In genomic region chr7:118503844-118504243, GRCm38 (mm10) we compare ENCODE assay signal across 18 mouse cellular contexts. TPM values are rescaled to one million over a fixed set of nuclear protein-coding genes. Genes with fewer than 3 reads are reported as not detected.
DNase-seq lines count a peak whose midpoint lies in the region; ATAC-seq and TF ChIP-seq lines count a peak whose summit lies in the region.
"Had no signal": no experiment of that assay in that cellular context is flagged by ENCODE, and none has a peak within 500 bp of the region (broad histone marks: within the 10 kb centered on the region; RNA-seq: fewer than 3 reads in every experiment).

No protein-coding gene starts in this region.

- H3K4me3 ChIP-seq in heart, adult 2 months, result no peak overlapping the region
- H3K4me3 ChIP-seq in heart, embryonic 11.5 days (ENCODE audit: low read depth, low read length), result no peak overlapping the region
- no peak overlapping the region for H3K4me3 ChIP-seq in limb, embryonic 14.5 days (replicated peaks; ENCODE audit: low read length)
- no peak overlapping the region for H3K4me3 ChIP-seq in limb, embryonic 10.5 days
- H3K4me3 ChIP-seq in myocyte, result no peak overlapping the region
- H3K4me3 ChIP-seq: forebrain, embryonic 15.5 days; heart, embryonic 13.5 days; hindbrain, embryonic 13.5 days had no signal

- H3K79me2 ChIP-seq in heart, adult 2 months (replicated peaks; ENCODE audit: control insufficient read depth, insufficient read depth, low read length), result no peaks in the 10 kb centered on the region
- no peaks in the 10 kb centered on the region for H3K79me2 ChIP-seq in myocyte (ENCODE audit: control insufficient read depth, insufficient read depth)

- no peak for TF ChIP-seq EP300 in heart, adult 2 months (IDR thresholded peaks at IDR 0.05; ENCODE audit: insufficient read depth, low read depth, low read length)

- H3K27me3 ChIP-seq in heart, adult 2 months (ENCODE audit: control insufficient read depth, insufficient read depth, low read length), result no peaks in the 10 kb centered on the region; the same call in 1 of the 2 replicates
- H3K27me3 ChIP-seq in heart, embryonic 11.5 days (ENCODE audit: control insufficient read depth, insufficient read depth, low read length), result no peaks in the 10 kb centered on the region
- no peaks in the 10 kb centered on the region for H3K27me3 ChIP-seq in limb, embryonic 14.5 days (ENCODE audit: control insufficient read depth, insufficient read depth, low read length)
- no peaks in the 10 kb centered on the region for H3K27me3 ChIP-seq in limb, embryonic 10.5 days (ENCODE audit: low read depth, poor library complexity, severe bottlenecking)
- no peaks in the 10 kb centered on the region for H3K27me3 ChIP-seq in myocyte (ENCODE audit: control insufficient read depth, insufficient read depth, insufficient read length)
- H3K27me3 ChIP-seq: forebrain, embryonic 15.5 days; heart, embryonic 13.5 days had no signal

- DNase-seq in heart, adult 2 months, result peak in 1 of 2 experiments; percentile 21
- DNase-seq in limb, embryonic 14.5 days (ENCODE audit: low spot score), result peak; percentile 37
- no peak for DNase-seq in limb, embryonic 10.5 days (ENCODE audit: low spot score)
- peak; percentile 45 for DNase-seq in 3T3-L1 (ENCODE audit: low read depth, low spot score)
- DNase-seq: adrenal gland, adult 8-10 months; adrenal gland, postnatal 36 days; cerebellum, adult 2 months; cerebellum, postnatal 10 days; gastrocnemius, postnatal 36 days had no signal

- ATAC-seq in heart, embryonic 11.5 days (replicated peaks; ENCODE audit: insufficient number of reproducible peaks, low FRiP score, low TSS enrichment), result no peak
- peak; percentile 75; the same call in 1 of the 2 replicates for ATAC-seq in limb, embryonic 14.5 days (ENCODE audit: low FRiP score, low read depth)
- ATAC-seq: CD4-positive, CD25-positive, alpha-beta regulatory T cell, adult 4 months; forebrain, embryonic 15.5 days; hindbrain, postnatal 0 days had no signal

- no peak overlapping the region for H3ac ChIP-seq in myocyte (ENCODE audit: control insufficient read depth, insufficient read length)

- no peak for TF ChIP-seq CTCF in heart, adult 2 months (IDR thresholded peaks at IDR 0.05)

- TF ChIP-seq POLR2A in heart, adult 2 months (IDR thresholded peaks at IDR 0.05; ENCODE audit: insufficient read depth, low read depth, low read length), result no peak
- no peak for TF ChIP-seq POLR2A in limb, embryonic 14.5 days (IDR thresholded peaks at IDR 0.05; ENCODE audit: borderline replicate concordance, extremely low read depth, insufficient read depth, insufficient read length)
- no peak for TF ChIP-seq POLR2A in myocyte (IDR thresholded peaks at IDR 0.05; ENCODE audit: insufficient read length, low read depth)

- H3K9ac ChIP-seq in heart, adult 2 months (ENCODE audit: low read depth, low read length), result no peak overlapping the region
- H3K9ac ChIP-seq in heart, embryonic 11.5 days (ENCODE audit: low read depth, low read length), result no peak overlapping the region
- H3K9ac ChIP-seq in limb, embryonic 14.5 days (ENCODE audit: low read depth, low read length, severe bottlenecking), result no peak overlapping the region
- H3K9ac ChIP-seq: forebrain, embryonic 15.5 days; heart, embryonic 13.5 days; hindbrain, embryonic 13.5 days had no signal

- intact Hi-C loops in heart, adult 2 months (cut with DNase I), result no loop called here

- no peak overlapping the region for H3K4me2 ChIP-seq in heart, embryonic 11.5 days
- H3K4me2 ChIP-seq in limb, embryonic 14.5 days (replicated peaks; ENCODE audit: low read depth, low read length, severe bottlenecking), result no peak overlapping the region
- peak overlapping the region; percentile 4 for H3K4me2 ChIP-seq in myocyte (ENCODE audit: low read depth)
- H3K4me2 ChIP-seq: forebrain, embryonic 15.5 days; heart, embryonic 13.5 days; hindbrain, embryonic 13.5 days had no signal

- peaks cover 5% of the 10 kb centered on the region for H3K4me1 ChIP-seq in heart, adult 2 months (ENCODE audit: control insufficient read depth, insufficient read depth, low read length)
- H3K4me1 ChIP-seq in heart, embryonic 11.5 days (ENCODE audit: control insufficient read depth, insufficient read depth, low read length), result no peaks in the 10 kb centered on the region; the same call in 1 of the 2 replicates
- no peaks in the 10 kb centered on the region for H3K4me1 ChIP-seq in limb, embryonic 14.5 days (ENCODE audit: control insufficient read depth, insufficient read depth, low read length)
- no peaks in the 10 kb centered on the region for H3K4me1 ChIP-seq in limb, embryonic 10.5 days
- H3K4me1 ChIP-seq: forebrain, embryonic 15.5 days; hindbrain, embryonic 13.5 days had no signal

- H3K36me3 ChIP-seq in heart, adult 2 months (ENCODE audit: control insufficient read depth, insufficient read depth, low read length), result no peaks in the 10 kb centered on the region
- H3K36me3 ChIP-seq in heart, embryonic 11.5 days (ENCODE audit: control insufficient read depth, insufficient read depth, low read length), result no peaks in the 10 kb centered on the region
- H3K36me3 ChIP-seq in limb, embryonic 14.5 days (ENCODE audit: control insufficient read depth, insufficient read depth, low read length), result no peaks in the 10 kb centered on the region
- no peaks in the 10 kb centered on the region for H3K36me3 ChIP-seq in limb, embryonic 10.5 days
- no peaks in the 10 kb centered on the region for H3K36me3 ChIP-seq in myocyte (ENCODE audit: control insufficient read depth, insufficient read depth)
- H3K36me3 ChIP-seq: forebrain, embryonic 15.5 days; G1E; heart, embryonic 13.5 days; hindbrain, embryonic 13.5 days had no signal

- peak overlapping the region; percentile 38 for H3K27ac ChIP-seq in heart, adult 2 months
- no peak overlapping the region for H3K27ac ChIP-seq in heart, embryonic 11.5 days (ENCODE audit: low read depth, low read length)
- no peak overlapping the region for H3K27ac ChIP-seq in limb, embryonic 14.5 days (replicated peaks; ENCODE audit: low read depth, low read length)
- H3K27ac ChIP-seq in limb, embryonic 10.5 days, result no peak overlapping the region
- H3K27ac ChIP-seq: forebrain, embryonic 15.5 days; heart, embryonic 13.5 days; hindbrain, embryonic 13.5 days; hindbrain, postnatal 0 days had no signal

- 54% methylated on average over 4 of the region's 4 CpGs for WGBS in heart, adult 2 months
- WGBS in heart, embryonic 11.5 days (ENCODE audit: insufficient replicate concordance), result 68% methylated on average over 4 of the region's 4 CpGs
- 75% methylated on average over 4 of the region's 4 CpGs for WGBS in limb, embryonic 14.5 days
- 76% methylated on average over 4 of the region's 4 CpGs for WGBS in limb, embryonic 10.5 days

- no peaks in the 10 kb centered on the region for H3K9me3 ChIP-seq in heart, embryonic 11.5 days (replicated peaks; ENCODE audit: control insufficient read depth, low read length)
- H3K9me3 ChIP-seq in limb, embryonic 14.5 days (ENCODE audit: control insufficient read depth, low read length), result no peaks in the 10 kb centered on the region
- H3K9me3 ChIP-seq in limb, embryonic 10.5 days (replicated peaks), result no peaks in the 10 kb centered on the region
- H3K9me3 ChIP-seq: forebrain, embryonic 15.5 days; G1E; heart, embryonic 13.5 days had no signal

TF ChIP-seq in myocyte, 11 proteins besides CTCF, POLR2A, EP300 and RAD21:
- no peak for TF ChIP-seq TCF3 (IDR thresholded peaks at IDR 0.05; ENCODE audit: insufficient read length, low read depth)
- TF ChIP-seq MYOD1 (IDR thresholded peaks at IDR 0.05; ENCODE audit: control insufficient read depth in 1 of 3, insufficient read length in 2 of 3, low read depth in 2 of 3), result peak in 2 of 3 experiments; percentile 76 to 77
- TF ChIP-seq MAX (IDR thresholded peaks at IDR 0.05; ENCODE audit: low read depth), result no peak
- no peak for TF ChIP-seq USF1 (IDR thresholded peaks at IDR 0.05; ENCODE audit: low read depth)
- TF ChIP-seq REST (IDR thresholded peaks at IDR 0.05; ENCODE audit: insufficient read depth, insufficient read length), result no peak
- no peak for TF ChIP-seq POLR2AphosphoS2 (IDR thresholded peaks at IDR 0.05; ENCODE audit: insufficient read length, low read depth)
- peak in 1 of 3 experiments; percentile 55 for TF ChIP-seq MYOG (IDR thresholded peaks at IDR 0.05; ENCODE audit: control insufficient read depth in 1 of 3, insufficient read depth in 1 of 3, insufficient read length in 2 of 3, low read depth in 2 of 3)

RNA-seq across cellular contexts. Expression of gene Itpripl2, which starts 12.1 kb away (rescaled TPM):
- 10 to 100 TPM; 19.0 to 23.3 TPM for total RNA-seq in heart, adult 2 months (2021)
- polyA plus RNA-seq in heart, adult 2 months (2012; rRNA removed), result 7.9 and 12.1 TPM in 2 replicates
- 1.2 and 1.4 TPM in 2 replicates for polyA plus RNA-seq in heart, embryonic 11.5 days (2014; fragmentation: Nextera tagmentation; extraction: Ambion mirVana)
- polyA plus RNA-seq in limb, embryonic 14.5 days (2012; rRNA removed), result 18.1 and 20.7 TPM in 2 replicates
- polyA plus RNA-seq in limb, embryonic 14.5 days (2014; fragmentation: Nextera tagmentation; extraction: Ambion mirVana), result 5.5 and 5.7 TPM in 2 replicates
- polyA plus RNA-seq in limb, embryonic 10.5 days (2016; fragmentation: Nextera tagmentation; extraction: Ambion mirVana), result 1.4 and 1.8 TPM in 2 replicates
- polyA plus RNA-seq in myocyte (2012; fragmentation: generic; extraction: Trizol), result 10.7 TPM
- polyA plus RNA-seq: G1E had no signal

RNA-seq across cellular contexts. Expression of gene Coq7, which starts 29.3 kb away (rescaled TPM):
- 100 to 1,000 TPM; 110 to 128 TPM for total RNA-seq in heart, adult 2 months (2021)
- polyA plus RNA-seq in heart, adult 2 months (2012; rRNA removed), result 151 TPM in 2 replicates
- 144 and 164 TPM in 2 replicates for polyA plus RNA-seq in heart, embryonic 11.5 days (2014; fragmentation: Nextera tagmentation; extraction: Ambion mirVana)
- polyA plus RNA-seq in limb, embryonic 14.5 days (2012; rRNA removed), result 53.0 and 60.3 TPM in 2 replicates
- 90.5 and 97.4 TPM in 2 replicates for polyA plus RNA-seq in limb, embryonic 14.5 days (2014; fragmentation: Nextera tagmentation; extraction: Ambion mirVana)
- 131 and 134 TPM in 2 replicates for polyA plus RNA-seq in limb, embryonic 10.5 days (2016; fragmentation: Nextera tagmentation; extraction: Ambion mirVana)
- 36.2 TPM for polyA plus RNA-seq in myocyte (2012; fragmentation: generic; extraction: Trizol)

RNA-seq across cellular contexts. Expression of gene Syt17, which starts 55.8 kb away (rescaled TPM):
- total RNA-seq in heart, adult 2 months (2021), result 1 to 10 TPM; 1.0 to 1.4 TPM
- polyA plus RNA-seq in heart, adult 2 months (2012; rRNA removed), result 1.8 and 3.2 TPM in 2 replicates
- 0.39 and 1.0 TPM in 2 replicates for polyA plus RNA-seq in heart, embryonic 11.5 days (2014; fragmentation: Nextera tagmentation; extraction: Ambion mirVana)
- polyA plus RNA-seq in limb, embryonic 14.5 days (2012; rRNA removed), result 2.0 and 2.3 TPM in 2 replicates
- polyA plus RNA-seq in limb, embryonic 14.5 days (2014; fragmentation: Nextera tagmentation; extraction: Ambion mirVana), result 1.6 and 1.7 TPM in 2 replicates
- 1.2 and 1.3 TPM in 2 replicates for polyA plus RNA-seq in limb, embryonic 10.5 days (2016; fragmentation: Nextera tagmentation; extraction: Ambion mirVana)
- 5.4 TPM for polyA plus RNA-seq in myocyte (2012; fragmentation: generic; extraction: Trizol)
- total RNA-seq: G1E; hematopoietic stem cell, adult 5-6 weeks had no signal
- polyA plus RNA-seq: G1E had no signal
